Mouse (Mus musculus) cerebellum, adult 9-10 months (tissue): Measurements from ENCODE around the gene Pkn3.
"Not testable (repeated sequence)": the region's sequence is repeated elsewhere in the genome, so short reads cannot be mapped to it uniquely, and the experiment has no call there.

Experiments
- DNase-seq: peaks from one replicate; pipeline ENCODE4 v3.0.0; 2022

Pkn3 gene

GRCm38 (mm10) chr2:30106364-30106763 is 28.9 kb downstream of the Pkn3 start:
- DNase-seq = no peak

- DNase-seq = no peak
Measured at GRCm38 (mm10) chr2:30107646-30108045, 30.2 kb downstream of the Pkn3 start.

- DNase-seq = no peak
Measured at GRCm38 (mm10) chr2:30108260-30108659, 30.8 kb downstream of the Pkn3 start.

GRCm38 (mm10) chr2:30111500-30111899 is 34.0 kb downstream of the Pkn3 start:
- DNase-seq = no peak

GRCm38 (mm10) chr2:30112564-30112963 is 35.1 kb downstream of the Pkn3 start:
- DNase-seq = no peak

- DNase-seq = no peak
Measured at GRCm38 (mm10) chr2:30119641-30120051, 42.2 kb downstream of the Pkn3 start.

- DNase-seq = no peak
Measured at GRCm38 (mm10) chr2:30120269-30120668, 42.8 kb downstream of the Pkn3 start.

- DNase-seq = no peak
Measured at GRCm38 (mm10) chr2:30122766-30123165, 45.3 kb downstream of the Pkn3 start.

GRCm38 (mm10) chr2:30123729-30124471 is 46.4 kb downstream of the Pkn3 start:
- peak; percentile 65 for DNase-seq

- DNase-seq = peak; percentile 94
Measured at GRCm38 (mm10) chr2:30124472-30125274, 47.2 kb downstream of the Pkn3 start, which contains the start of gene Zer1. Zer1 (minus strand) TSS chr2:30124585.

GRCm38 (mm10) chr2:30128789-30129188 is 51.3 kb downstream of the Pkn3 start:
- peak; percentile 79 for DNase-seq

- no peak for DNase-seq
Measured at GRCm38 (mm10) chr2:30130156-30130555, 52.7 kb downstream of the Pkn3 start.

GRCm38 (mm10) chr2:30131240-30131639 is 53.8 kb downstream of the Pkn3 start:
- DNase-seq = not testable (repeated sequence)

- DNase-seq = no peak
Measured at GRCm38 (mm10) chr2:30132801-30133612, 55.5 kb downstream of the Pkn3 start.

- DNase-seq = peak; percentile 98
Measured at GRCm38 (mm10) chr2:30133613-30134377, 56.3 kb downstream of the Pkn3 start, which contains the start of gene Tbc1d13. Tbc1d13 (plus strand) TSS chr2:30133746.

- no peak for DNase-seq
Measured at GRCm38 (mm10) chr2:30134378-30134711, 56.9 kb downstream of the Pkn3 start.

GRCm38 (mm10) chr2:30134928-30135620 is 57.6 kb downstream of the Pkn3 start:
- no peak for DNase-seq

GRCm38 (mm10) chr2:30136458-30136857 is 59.0 kb downstream of the Pkn3 start:
- DNase-seq = no peak

- peak; percentile 77 for DNase-seq
Measured at GRCm38 (mm10) chr2:30140021-30140420, 62.5 kb downstream of the Pkn3 start.
